Mouse (Mus musculus): ENCODE measurements around the gene Rpl34.

Rpl34 gene

DNA sequence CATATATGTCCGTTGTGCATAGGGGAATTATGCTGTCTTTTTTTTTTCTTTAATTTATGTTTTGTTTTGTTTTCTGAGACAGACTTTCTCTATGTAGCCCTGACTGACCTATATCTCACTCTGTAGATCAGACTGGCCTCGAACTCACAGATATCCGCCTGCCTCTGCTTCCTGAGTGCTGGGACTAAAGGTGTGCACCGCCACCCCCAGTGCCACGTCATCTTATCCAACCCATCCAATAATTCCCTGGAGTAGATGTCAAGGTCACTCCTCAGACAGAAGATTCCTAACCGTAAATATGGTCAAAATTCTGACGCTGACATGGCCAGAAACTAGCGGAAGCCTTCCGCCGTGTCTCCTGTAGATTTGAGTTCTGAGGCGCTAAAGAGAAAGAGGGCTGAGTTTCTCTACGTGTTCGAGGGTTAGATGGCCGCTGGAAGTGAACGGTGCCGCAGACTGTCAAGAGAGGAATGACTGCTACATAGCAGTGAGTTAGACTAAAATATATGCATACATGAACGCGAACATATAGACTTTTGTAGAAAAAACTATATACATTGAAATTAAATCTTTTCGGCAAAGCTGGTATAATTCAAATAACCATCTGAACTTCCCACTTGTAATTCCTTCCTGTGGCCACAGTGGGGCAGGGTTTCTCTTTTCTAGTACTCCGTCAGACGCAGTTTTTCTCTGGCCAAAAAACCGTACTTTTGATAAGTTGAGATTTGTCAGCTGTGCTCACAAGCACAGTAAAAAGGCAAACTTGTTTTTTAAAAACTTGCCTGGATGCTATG is 15.2 kb downstream of the Rpl34 start:
- peak; percentile 69 to 92 for DNase-seq (ENCODE audit: inconsistent age in 2 of 2, low spot score in 1 of 2)

DNA sequence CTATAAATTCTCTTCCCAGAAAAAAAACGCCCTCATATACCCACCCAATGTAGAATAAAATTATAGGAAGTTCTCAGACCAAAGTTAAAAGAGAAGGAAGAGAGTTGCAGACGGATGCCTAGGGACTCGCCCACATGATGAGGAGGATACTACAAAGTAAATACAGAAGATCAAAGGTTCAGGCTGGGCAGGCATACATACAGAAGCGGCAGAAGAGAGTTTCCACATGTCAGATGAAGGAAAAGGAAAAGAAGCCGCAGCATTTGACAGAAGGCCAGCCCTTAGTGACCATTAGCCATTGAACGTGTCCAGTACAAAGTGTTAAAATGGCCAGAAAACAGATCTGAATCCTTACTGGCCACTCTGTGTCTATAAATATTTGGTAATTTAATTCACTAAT is 17.3 kb downstream of the Rpl34 start:
- DNase-seq (ENCODE audit: inconsistent age in 2 of 2, low spot score in 1 of 2) = no peak

DNA sequence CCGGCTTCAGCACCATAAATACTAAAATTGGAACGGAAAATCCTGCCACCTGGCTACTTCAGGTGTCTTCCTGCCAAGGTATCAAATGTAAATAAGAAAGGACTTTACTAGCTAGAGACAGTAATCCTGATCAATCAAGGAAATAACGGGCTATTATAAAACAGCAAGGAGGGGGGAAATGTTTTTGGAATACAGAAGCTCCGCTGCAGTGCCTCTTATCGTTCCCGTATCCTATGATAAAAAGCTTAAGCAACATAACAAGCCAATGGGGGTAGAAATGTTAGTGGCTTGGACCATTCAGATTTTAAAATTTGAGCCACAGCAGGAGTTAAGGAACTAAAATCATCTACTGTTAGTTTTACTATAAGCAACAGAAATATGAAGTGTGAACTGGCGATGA is 20.1 kb downstream of the Rpl34 start:
- DNase-seq (ENCODE audit: inconsistent age in 2 of 2, low spot score in 1 of 2) = no peak

DNA sequence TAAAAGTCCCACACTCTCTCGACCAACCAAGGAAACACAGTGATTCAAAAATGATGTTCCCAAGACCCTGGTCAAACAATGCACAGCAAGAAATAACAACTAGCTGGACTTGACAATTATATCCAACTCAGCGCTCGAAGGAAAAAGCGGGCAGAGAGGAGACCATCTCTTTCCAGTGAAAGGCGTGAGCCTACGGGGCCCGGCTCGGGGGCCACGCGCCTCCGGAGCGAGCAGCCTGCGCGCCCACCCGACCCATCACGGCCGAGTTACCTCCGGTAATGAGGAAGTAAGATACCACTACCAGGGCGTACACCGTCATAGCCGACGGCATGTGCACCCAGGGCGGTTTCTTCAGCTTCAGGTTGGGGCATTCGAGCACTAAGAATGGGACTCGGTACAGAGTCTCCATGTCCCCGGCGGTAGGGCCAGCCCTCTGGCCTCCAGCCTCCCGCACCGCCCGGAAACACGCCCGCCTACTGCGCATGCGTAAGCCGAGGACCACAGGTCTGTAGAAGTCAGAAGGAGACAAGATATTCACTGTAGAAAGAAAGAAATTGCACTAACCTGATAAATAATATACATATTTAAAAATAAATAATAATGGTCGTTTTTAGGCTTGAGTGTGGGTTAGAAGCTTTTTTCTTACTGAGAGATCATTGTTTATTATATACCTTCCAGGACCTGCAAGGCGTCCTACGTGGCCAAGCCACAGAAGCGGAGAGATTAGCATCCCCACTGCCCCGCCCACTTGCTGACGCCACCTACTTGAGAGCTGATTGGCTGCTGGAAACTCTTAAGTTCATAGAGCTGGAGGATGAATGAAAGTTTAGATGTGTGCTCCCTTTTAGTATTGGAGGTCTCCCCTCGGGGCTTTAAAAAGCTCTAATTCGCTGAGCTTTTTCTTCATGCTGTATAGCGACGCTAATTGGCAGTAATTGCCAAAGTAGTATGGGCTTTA is 21.0 kb downstream of the Rpl34 start, which contains the start of gene Ostc:
Gene Ostc (minus strand): TSS at position 478 of the 958 bp plus-strand sequence.
- DNase-seq (ENCODE audit: inconsistent age in 2 of 2, low spot score in 1 of 2) = peak; percentile 96 to 98

DNA sequence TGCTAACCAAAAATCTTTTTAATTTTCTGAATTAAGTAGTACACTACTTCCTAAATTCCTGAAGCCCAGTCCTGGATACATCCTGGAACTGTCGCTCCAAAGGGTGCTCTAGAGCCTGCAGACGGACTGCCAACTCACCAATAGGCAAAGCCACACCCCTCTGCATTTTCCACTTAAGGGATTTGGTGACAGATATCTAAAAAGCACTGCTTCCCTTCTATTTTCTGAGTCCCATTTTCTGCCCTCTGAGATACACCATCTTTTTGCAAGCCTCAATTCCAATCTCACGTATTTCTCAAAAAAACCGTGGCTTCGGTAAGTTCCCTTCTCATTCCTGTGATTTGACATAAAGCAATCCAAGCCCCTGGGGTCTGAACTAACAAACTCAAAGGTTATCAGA is 21.7 kb downstream of the Rpl34 start:
- peak; percentile 29 to 77 for DNase-seq (ENCODE audit: inconsistent age in 2 of 2, low spot score in 1 of 2)

DNA sequence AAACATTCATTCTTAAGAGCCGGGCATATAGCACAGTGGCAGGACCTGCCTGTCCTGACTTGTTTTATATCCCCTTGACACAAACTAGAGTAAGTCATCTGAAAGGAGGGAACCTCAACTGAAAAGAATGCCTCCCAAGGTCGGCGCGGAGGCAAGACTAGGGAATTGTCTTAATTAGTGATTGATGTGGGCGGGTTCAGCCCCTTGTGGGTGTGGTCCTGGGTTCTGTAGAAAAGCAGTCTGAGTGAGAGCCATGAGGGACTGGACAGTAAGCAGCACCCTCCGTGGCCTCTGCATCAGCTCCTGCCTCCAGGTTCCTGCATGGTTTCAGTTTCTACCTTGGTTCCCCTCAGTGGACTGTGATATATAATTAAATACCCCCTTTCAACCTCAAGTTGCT is 27.9 kb downstream of the Rpl34 start:
- peak; percentile 42 to 53 for DNase-seq (ENCODE audit: inconsistent age in 2 of 2, low spot score in 1 of 2)

DNA sequence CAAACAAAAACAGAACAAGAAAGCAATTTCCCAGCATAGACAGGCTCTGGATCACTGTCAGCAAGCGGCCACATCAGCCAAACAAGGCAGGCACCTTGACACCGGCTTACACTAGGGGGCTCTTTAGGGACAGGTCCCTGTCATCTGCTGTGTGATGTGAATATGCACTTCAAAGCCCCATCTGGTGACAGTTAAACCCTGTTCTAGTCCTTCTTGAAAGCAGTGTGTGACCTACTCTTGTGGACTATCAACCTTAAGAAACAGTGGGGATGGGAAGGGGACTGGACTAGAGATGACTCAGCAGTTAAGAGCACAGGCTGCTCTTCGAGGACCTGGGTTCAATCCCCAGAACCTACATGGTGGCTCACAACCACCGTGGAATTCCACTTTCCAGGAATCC is 32.6 kb downstream of the Rpl34 start:
- no peak for DNase-seq (ENCODE audit: inconsistent age in 2 of 2, low spot score in 1 of 2)

DNA sequence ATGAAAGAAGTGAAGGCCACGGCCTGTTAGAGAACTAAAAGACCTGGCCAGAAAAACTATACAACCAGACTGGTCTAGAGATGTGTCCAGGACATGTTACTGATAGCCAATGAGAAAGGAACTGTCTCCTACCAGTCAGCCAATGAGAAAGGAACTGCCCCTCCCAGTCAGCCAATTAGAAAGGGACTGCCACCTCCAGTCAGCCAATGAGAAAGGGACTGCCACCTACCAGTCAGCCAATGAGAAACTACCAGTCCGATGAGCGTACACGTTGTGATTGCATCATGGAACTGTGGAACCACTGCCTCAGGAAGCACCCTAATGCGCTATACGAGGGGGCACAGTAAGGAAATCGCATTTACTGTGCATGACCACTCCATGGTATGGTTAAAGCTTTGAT is 35.5 kb downstream of the Rpl34 start:
- DNase-seq (ENCODE audit: inconsistent age in 2 of 2, low spot score in 1 of 2) = no peak

DNA sequence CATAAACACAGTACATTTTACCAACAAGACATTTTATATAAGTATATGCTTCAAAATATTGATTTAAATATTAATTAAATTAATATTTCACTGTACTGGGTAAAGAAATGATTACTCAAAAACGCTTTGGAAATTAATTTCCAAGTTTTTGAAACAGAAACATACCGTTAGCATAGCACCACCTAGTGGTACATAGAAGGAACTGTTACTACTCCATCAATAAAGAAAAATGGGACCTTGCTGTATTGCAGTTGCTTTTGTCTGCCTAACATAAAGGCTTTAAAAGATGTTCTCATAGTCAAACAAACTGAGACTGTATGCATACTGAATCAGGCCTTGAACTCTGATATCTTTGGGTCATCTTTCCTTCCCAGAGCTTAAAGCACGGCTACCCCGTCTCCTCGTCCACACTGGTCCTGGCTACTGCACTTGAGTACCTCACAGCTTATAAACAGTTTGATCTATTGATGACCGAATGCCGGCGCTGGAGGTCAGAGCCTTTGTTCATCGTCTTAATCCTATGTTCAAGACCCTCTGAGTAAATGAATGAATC is 36.1 kb downstream of the Rpl34 start:
- DNase-seq (ENCODE audit: inconsistent age in 2 of 2, low spot score in 1 of 2) = peak in 1 of 2 experiments; percentile 51

DNA sequence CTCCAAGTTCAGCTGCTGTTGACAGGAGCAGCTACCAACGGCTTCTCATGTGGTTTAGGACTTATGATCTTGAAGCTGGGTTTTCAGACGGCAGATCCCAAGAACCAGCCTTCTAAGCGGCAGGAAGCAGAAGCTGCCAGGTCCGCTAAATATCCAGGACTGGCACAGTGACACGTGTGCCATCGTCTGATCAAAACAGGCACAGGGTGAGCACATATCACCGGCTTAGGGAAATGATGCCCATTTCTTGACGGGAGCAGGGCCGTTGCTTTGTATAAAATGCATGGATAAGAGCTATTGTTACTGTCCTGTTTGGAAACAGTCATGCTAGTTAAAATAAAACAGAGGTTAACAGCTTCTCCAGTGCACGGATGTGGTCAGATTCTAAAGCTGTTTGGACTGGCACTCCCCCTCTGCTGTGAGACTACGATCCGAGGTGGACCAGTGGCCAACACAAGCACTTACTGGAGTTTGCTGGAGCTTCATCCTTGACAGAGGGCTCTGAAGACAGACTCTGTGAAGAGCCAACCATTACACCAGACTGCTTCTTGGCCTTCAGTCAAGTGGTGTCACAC is 38.5 kb downstream of the Rpl34 start:
- DNase-seq (ENCODE audit: inconsistent age in 2 of 2, low spot score in 1 of 2) = no peak

DNA sequence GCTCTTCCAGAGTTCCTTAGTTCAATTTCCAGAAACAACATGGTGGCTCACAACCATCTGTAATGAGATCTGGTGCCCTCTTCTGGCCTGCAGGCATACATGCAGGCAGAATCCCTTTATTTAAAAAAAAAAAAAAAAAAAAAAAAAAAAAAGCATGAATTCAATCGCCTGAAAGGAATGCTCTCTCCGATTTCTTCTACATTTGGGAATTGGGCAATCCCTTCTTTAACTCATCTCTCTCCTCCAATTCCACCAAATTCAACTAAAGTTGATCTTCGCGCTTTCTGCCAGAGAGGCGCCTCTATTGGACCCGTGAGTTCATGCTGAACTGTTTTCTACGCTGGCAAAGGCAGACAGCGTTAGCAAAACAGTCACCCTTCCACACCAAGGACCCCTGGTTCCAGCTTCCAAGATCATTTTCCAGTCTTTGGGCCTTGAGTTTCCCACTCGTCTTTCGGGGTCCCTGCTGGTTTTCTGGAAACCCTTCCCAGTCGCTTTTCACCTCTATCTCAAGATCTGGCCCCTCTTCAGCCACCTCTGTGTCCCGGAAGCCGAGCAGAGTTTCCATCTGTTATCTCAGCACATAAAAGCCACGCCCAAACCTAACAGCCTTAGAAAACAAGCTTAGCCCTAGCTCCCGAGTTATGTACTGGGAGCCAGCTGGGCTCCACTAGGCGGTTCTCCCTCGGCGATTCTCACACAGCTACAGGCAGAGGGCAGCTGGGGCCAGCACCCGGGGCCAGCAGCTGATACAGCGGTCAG is 39.2 kb downstream of the Rpl34 start:
- DNase-seq (ENCODE audit: inconsistent age in 2 of 2, low spot score in 1 of 2) = peak; percentile 43 to 77

DNA sequence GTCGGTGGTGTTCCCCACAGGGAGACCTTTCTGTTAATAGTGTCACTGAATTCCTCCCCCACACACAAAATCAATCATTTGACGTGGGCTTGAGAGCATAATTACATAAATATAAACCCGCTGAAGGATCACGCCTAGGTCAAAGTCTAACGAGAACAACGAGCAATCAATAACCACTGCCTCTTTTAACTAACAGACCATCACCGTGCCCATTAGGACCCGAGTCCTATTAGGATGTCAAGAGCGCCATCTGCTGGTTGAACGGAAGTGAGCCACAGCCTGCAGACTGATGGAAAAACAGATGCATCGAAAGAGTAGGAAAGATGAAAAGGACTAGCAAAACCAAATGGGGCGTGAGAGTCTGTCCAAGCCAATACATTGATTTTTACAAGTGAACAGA is 40.6 kb downstream of the Rpl34 start:
- peak; percentile 76 to 94 for DNase-seq (ENCODE audit: inconsistent age in 2 of 2, low spot score in 1 of 2)

DNA sequence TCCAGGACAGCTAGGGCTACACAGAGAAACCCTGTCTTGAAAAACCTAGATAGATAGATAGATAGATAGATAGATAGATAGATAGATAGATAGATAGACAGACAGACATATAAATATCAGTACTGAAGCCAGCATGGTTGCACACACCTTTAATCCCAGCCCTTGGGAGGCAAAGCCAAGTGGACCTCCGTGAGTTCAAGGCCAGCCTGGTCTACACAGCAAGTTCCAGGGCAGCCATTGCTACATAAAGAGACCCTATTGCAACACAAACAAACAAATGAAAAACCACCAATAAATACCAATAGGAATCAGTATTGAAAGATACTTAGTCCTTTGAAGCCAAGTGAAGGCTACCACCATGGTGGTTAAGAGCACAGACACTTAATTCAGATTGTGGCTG is 43.1 kb downstream of the Rpl34 start:
- DNase-seq (ENCODE audit: inconsistent age in 2 of 2, low spot score in 1 of 2) = no peak

DNA sequence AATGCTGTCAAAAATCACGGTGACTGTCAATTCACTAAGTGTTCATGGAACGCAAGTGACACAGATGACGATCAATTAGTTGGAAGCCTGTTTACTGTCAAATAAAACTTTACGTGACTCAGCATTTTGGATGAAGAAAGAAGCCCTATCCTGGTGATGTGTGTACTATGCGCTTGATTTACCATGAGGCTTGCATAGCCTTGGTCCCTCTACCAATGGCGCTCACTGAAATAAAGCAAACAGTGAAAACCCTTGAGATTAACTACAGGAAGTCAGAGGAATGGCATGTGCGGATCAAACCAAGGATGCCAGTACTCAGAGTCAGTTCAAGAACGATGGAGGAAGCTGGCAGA is 45.2 kb downstream of the Rpl34 start:
- DNase-seq (ENCODE audit: inconsistent age in 2 of 2, low spot score in 1 of 2) = no peak

DNA sequence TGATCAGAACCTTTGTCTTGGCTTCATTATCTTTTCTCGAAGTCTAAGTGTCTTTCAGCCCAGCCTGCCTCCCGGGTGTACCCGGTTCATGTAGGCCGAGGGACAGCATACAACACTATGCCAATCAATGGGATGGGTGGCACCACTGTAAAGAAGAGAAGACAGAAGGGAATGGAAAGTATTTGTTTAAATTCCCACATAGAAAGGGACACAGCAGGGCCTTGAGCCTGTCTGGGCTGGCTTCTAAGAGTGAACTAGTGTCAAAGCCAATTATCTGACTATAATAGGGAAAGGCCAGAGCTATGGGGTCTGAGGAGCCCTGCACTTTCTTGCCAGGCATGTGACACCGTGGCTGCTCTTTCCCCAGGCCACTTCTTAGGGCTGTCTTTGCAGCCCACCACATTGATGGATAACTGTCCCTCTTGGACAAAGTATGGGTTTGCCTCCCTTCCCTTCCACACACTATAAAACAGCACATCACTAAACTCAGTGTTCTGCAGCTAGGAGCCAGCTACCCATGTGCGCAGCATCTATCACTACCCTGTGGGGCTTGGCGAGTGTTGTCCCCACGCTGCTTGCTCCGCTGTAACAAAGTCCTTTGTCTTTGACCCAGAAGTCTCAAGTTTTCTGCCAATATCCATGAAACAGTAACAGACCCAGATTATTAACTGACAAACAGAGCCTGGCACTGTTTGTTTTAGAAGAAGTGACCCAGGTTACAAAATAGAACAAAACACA is 45.8 kb downstream of the Rpl34 start:
- DNase-seq (ENCODE audit: inconsistent age in 2 of 2, low spot score in 1 of 2) = no peak

DNA sequence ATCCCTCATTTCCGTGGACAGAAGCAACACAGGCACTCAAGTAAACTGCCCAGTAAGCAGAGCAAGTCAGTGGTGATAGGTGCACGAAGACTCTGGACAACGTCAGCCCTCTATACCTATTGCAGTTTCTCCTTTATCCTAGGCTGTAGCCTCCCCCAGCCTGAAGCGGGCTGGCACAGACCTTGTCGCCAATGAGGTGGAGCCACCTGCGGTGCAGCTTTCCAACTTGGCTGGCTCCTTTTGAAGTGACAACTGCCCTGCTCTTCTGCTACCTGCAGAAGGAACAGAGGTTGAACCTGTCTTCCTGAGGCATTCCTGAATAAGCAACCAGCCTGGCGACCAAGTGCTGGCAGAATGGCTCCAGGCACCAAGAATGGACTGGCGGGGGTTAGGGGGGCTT is 46.4 kb downstream of the Rpl34 start:
- DNase-seq (ENCODE audit: inconsistent age in 2 of 2, low spot score in 1 of 2) = no peak

DNA sequence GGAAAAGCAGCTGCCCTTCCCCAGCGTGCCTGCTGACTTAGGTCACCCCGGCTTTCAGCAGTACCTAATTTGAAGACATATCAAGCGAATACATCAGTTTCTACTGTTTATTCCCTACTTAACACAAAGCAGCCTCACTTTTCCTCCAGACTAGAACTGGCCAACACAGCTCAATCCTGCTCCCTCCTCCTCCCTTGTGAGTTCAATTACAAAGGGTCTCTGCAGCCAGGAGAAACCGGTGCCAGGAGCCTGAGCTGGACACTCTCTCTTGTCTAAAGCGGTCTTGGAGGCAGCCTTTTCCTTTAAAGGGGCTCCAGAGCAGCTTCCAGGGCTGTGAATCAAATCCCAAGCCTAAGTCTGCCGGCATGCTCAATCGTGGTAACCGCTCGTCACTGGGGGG is 48.0 kb downstream of the Rpl34 start:
- DNase-seq (ENCODE audit: inconsistent age in 2 of 2, low spot score in 1 of 2) = no peak

DNA sequence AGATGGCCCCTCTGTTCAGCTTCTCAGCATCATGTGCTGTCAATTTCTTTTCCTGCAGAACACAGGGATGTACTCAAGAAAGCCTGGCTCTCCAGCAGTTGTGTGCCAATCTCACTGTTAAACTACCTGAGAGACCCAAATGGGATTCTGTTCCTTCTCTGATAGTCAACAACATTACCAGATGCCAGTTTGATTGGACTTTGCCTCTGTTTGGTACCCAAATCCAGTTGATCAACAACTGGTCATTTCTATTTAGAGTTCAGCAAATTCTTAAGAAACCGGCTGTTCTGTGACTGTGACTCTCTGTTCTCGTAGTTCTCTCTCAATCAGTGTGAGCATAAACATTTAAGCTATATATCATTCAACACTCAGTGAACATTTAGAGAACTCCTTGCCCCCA is 49.0 kb downstream of the Rpl34 start:
- DNase-seq (ENCODE audit: inconsistent age in 2 of 2, low spot score in 1 of 2) = no peak

DNA sequence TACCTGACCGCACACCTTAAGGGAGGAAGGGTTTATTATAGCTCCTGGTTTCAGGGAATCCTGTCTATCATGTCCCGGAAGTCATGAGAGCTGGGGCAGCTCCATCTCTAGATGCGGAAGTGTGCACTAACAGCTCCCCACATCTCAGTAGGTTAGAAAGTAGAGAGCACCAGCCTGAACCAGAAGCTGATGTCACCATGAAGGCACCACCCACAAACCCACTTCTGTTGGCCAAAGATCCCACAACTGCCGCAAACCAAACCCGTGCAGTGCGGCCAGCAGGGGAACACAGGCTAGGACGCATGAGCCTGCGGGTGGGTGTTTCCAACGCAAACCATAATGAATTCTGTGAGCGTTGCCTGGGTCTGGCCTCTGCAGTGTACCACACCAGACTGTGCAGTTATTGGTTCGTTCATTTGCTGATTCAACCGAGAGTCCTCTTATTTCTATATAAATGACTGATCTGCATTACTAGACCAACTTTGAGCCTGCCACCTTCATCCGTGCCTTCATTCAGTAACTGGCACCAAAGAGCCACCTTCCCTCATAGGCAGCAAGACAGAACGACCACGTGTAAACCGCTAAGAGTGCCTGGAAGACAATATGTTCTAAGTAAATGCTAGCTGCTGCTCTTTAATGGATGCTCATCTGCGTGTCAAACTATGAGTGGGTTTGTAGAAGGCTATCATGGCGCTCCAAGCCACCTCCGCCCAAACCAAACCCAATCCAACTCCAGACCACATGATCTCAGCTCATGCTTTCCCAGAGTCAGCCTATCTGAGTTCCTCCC is 52.3 kb downstream of the Rpl34 start:
- no peak for DNase-seq (ENCODE audit: inconsistent age in 2 of 2, low spot score in 1 of 2)
